19 mouse cellular contexts compared by ENCODE assay signal in genomic region chr6:141888248-141888647, GRCm38 (mm10). TPM values are rescaled to one million over a fixed set of nuclear protein-coding genes. Genes with fewer than 3 reads are reported as not detected.
DNase-seq lines count a peak whose midpoint lies in the region; ATAC-seq and TF ChIP-seq lines count a peak whose summit lies in the region.
"Had no signal": no experiment of that assay in that cellular context is flagged by ENCODE, and none has a peak within 500 bp of the region (broad histone marks: within the 10 kb centered on the region; RNA-seq: fewer than 3 reads in every experiment).

No protein-coding gene starts in this region.

- no peak for ATAC-seq in kidney, postnatal 0 days (replicated peaks; ENCODE audit: low FRiP score, low read depth)
- no peak for ATAC-seq in lung, postnatal 0 days
- ATAC-seq in granulocyte monocyte progenitor cell, adult 5-6 weeks (replicated peaks; ENCODE audit: poor library complexity, severe bottlenecking): peak; percentile 46; the same call in 1 of the 2 replicates
- ATAC-seq: forebrain, embryonic 16.5 days had no signal

- no peak overlapping the region for H3K4me3 ChIP-seq in kidney, postnatal 0 days (replicated peaks; ENCODE audit: low read depth, low read length)
- no peak overlapping the region for H3K4me3 ChIP-seq in lung, postnatal 0 days (ENCODE audit: low read depth, low read length)
- H3K4me3 ChIP-seq: embryonic facial prominence, embryonic 10.5 days; erythroblast, embryonic 14.5 days; heart, embryonic 13.5 days; midbrain, embryonic 10.5 days had no signal

- TF ChIP-seq EP300 in lung, postnatal 0 days (IDR thresholded peaks at IDR 0.05): no peak

- H3K9me3 ChIP-seq in kidney, postnatal 0 days (replicated peaks; ENCODE audit: low read length): no peaks in the 10 kb centered on the region
- H3K9me3 ChIP-seq in lung, postnatal 0 days (ENCODE audit: low read length): no peaks in the 10 kb centered on the region
- H3K9me3 ChIP-seq: embryonic facial prominence, embryonic 10.5 days; heart, embryonic 13.5 days; midbrain, embryonic 10.5 days had no signal

- H3K9ac ChIP-seq in kidney, postnatal 0 days (ENCODE audit: low read depth, low read length): no peak overlapping the region
- H3K9ac ChIP-seq in lung, postnatal 0 days (replicated peaks; ENCODE audit: low read depth): no peak overlapping the region
- H3K9ac ChIP-seq: heart, embryonic 13.5 days had no signal

- peak; percentile 7 for DNase-seq in adrenal gland, postnatal 10 days
- no peak for DNase-seq in adrenal gland, adult 18-20 months (ENCODE audit: low spot score in 2 of 2)
- no peak for DNase-seq in kidney, postnatal 0 days (ENCODE audit: low spot score)
- no peak for DNase-seq in kidney, adult 8-10 months
- no peak for DNase-seq in lung, postnatal 0 days (ENCODE audit: low spot score)
- DNase-seq in lung, postnatal 4 days: no peak
- DNase-seq in ovary, postnatal 10 days (ENCODE audit: low spot score): no peak
- DNase-seq: adrenal gland, postnatal 25 days; gastrocnemius, postnatal 14 days; heart, postnatal 4 days; thymus, postnatal 36 days had no signal

- 74% methylated on average over 2 of the region's 2 CpGs for WGBS in kidney, postnatal 0 days
- 66% methylated on average over 2 of the region's 2 CpGs for WGBS in lung, postnatal 0 days

- H3K4me1 ChIP-seq in kidney, postnatal 0 days (replicated peaks; ENCODE audit: insufficient read depth, low read length): no peaks in the 10 kb centered on the region
- H3K4me1 ChIP-seq in lung, postnatal 0 days (ENCODE audit: insufficient read depth, low read depth, low read length): no peaks in the 10 kb centered on the region
- H3K4me1 ChIP-seq: embryonic facial prominence, embryonic 10.5 days; heart, embryonic 13.5 days; midbrain, embryonic 10.5 days had no signal

- no peaks in the 10 kb centered on the region for H3K36me3 ChIP-seq in kidney, postnatal 0 days (ENCODE audit: insufficient read depth, low read length)
- no peaks in the 10 kb centered on the region for H3K36me3 ChIP-seq in lung, postnatal 0 days (ENCODE audit: insufficient read depth, low read length)
- H3K36me3 ChIP-seq: embryonic facial prominence, embryonic 10.5 days; heart, embryonic 13.5 days; midbrain, embryonic 10.5 days had no signal

- no peaks in the 10 kb centered on the region for H3K27me3 ChIP-seq in kidney, postnatal 0 days (ENCODE audit: insufficient read depth, low read length)
- no peaks in the 10 kb centered on the region for H3K27me3 ChIP-seq in lung, postnatal 0 days (replicated peaks; ENCODE audit: insufficient read depth, low read length)
- H3K27me3 ChIP-seq: heart, embryonic 13.5 days had no signal

- H3K4me2 ChIP-seq in kidney, postnatal 0 days (ENCODE audit: low read length): no peak overlapping the region
- no peak overlapping the region for H3K4me2 ChIP-seq in lung, postnatal 0 days (replicated peaks; ENCODE audit: low read depth, low read length)
- H3K4me2 ChIP-seq: heart, embryonic 13.5 days had no signal

- H3K27ac ChIP-seq in kidney, postnatal 0 days: no peak overlapping the region
- H3K27ac ChIP-seq in lung, postnatal 0 days (ENCODE audit: low read length): no peak overlapping the region
- H3K27ac ChIP-seq: embryonic facial prominence, embryonic 10.5 days; heart, embryonic 13.5 days; midbrain, embryonic 10.5 days had no signal

- peak; percentile 41 for TF ChIP-seq CTCF in kidney, postnatal 0 days (IDR thresholded peaks at IDR 0.05; ENCODE audit: low read depth)
- peak; percentile 36 for TF ChIP-seq CTCF in lung, postnatal 0 days (IDR thresholded peaks at IDR 0.05)

RNA-seq across cellular contexts. Expression of gene Slco1a4, which starts 32.2 kb away (rescaled TPM):
- total RNA-seq in adrenal gland, postnatal 10 days (2021): 1 to 10 TPM; 3.6 to 8.0 TPM
- under 1 TPM; 0.10 to 0.20 TPM for total RNA-seq in adrenal gland, adult 18-20 months (2021)
- 3.9 and 4.6 TPM in 2 replicates for polyA plus RNA-seq in kidney, postnatal 0 days (2015; fragmentation: Nextera tagmentation; extraction: Ambion mirVana)
- 0.08 and 0.13 TPM in 2 replicates for polyA plus RNA-seq in lung, postnatal 0 days (2015; fragmentation: Nextera tagmentation; extraction: Ambion mirVana)
- total RNA-seq in granulocyte monocyte progenitor cell, adult 5-6 weeks (2014; fragmentation: Nextera tagmentation): not detected in 2 replicates
- total RNA-seq in granulocyte monocyte progenitor cell, adult 5-6 weeks (2017): not detected in 2 replicates
- polyA plus RNA-seq: embryonic facial prominence, embryonic 10.5 days; erythroblast, embryonic 14.5 days; heart, embryonic 13.5 days; limb, embryonic 11.5 days; lung, embryonic 16.5 days; midbrain, embryonic 10.5 days had no signal

RNA-seq across cellular contexts. Expression of gene Slco1a1, which starts 58.5 kb away (rescaled TPM):
- total RNA-seq in adrenal gland, postnatal 10 days (2021): under 1 TPM; 0.12 to 0.33 TPM
- not detected for total RNA-seq in adrenal gland, adult 18-20 months (2021)
- polyA plus RNA-seq in kidney, postnatal 0 days (2015; fragmentation: Nextera tagmentation; extraction: Ambion mirVana): 0.05 TPM in 1 of 2 replicates, not detected in the other
- not detected in 2 replicates for polyA plus RNA-seq in lung, postnatal 0 days (2015; fragmentation: Nextera tagmentation; extraction: Ambion mirVana)
- total RNA-seq in granulocyte monocyte progenitor cell, adult 5-6 weeks (2014; fragmentation: Nextera tagmentation): not detected in 2 replicates
- total RNA-seq in granulocyte monocyte progenitor cell, adult 5-6 weeks (2017): not detected in 2 replicates
- total RNA-seq: adrenal gland, postnatal 25 days; gastrocnemius, postnatal 14 days; heart, postnatal 4 days had no signal
- polyA plus RNA-seq: embryonic facial prominence, embryonic 10.5 days; erythroblast, embryonic 14.5 days; forebrain, embryonic 16.5 days; heart, embryonic 13.5 days; limb, embryonic 11.5 days; lung, embryonic 16.5 days; midbrain, embryonic 10.5 days had no signal
